Mouse (Mus musculus) c-Kit-positive CD71-positive TER-119-negative erythroid progenitor cells, embryonic 14.5 days (primary cell): Measurements from ENCODE around the gene Tnrc18.
A peak's percentile ranks its signal among the peaks of the same experiment; 100 is the strongest.

Source experiments
- DNase-seq: peaks from one replicate; pipeline ENCODE4 v3.0.0-alpha.2; 2013; ENCODE audit warnings: low read depth

Tnrc18 gene

GRCm38 (mm10) chr5:142718486-142718885 lies 99.0 kb downstream of the Tnrc18 start:
- no peak for DNase-seq

GRCm38 (mm10) chr5:142718037-142718436 lies 99.4 kb downstream of the Tnrc18 start:
- peak; percentile 52 for DNase-seq

DNA sequence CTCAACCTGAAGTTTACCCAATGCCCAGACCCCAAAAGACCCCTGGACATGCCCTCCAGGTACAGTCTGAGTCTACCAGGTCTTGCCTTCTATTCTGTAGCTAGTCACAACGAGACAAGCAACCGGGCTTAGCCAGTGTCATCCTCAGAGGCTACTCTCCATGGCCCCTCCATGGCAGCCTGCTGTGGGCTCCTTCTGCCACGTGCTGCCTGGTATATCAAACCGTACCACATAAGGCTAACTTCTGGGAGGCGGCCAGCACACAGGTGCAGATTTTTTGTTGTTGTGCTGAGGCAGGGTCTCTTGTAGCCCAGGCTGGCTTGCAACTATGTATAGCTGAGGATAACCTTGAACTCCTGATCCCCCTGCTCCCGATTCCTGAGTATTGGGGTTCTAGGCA lies 101.4 kb downstream of the Tnrc18 start:
- DNase-seq: no peak

DNA sequence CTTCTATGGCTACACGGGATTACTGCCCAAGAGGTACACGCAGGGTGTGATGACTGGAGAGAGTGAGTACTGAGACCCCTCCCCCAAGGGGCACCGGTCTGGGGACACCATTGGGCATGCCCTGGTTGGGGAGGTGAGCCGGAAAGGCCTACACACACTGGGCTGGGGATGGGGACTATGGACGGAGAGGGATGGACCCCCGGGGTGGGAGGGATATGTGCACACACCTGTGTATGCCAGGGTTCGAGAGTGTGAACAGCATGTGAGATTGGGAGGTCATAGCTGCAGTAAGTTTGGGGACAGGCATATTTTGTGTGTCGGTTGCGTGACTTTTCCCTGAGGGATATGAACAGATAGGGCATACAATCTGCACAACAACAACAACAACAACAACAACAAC lies 102.4 kb downstream of the Tnrc18 start:
- no peak for DNase-seq

GRCm38 (mm10) chr5:142713966-142714365 lies 103.5 kb downstream of the Tnrc18 start:
- no peak for DNase-seq

- no peak for DNase-seq
Observed at GRCm38 (mm10) chr5:142712373-142712772, 105.1 kb downstream of the Tnrc18 start.

DNA sequence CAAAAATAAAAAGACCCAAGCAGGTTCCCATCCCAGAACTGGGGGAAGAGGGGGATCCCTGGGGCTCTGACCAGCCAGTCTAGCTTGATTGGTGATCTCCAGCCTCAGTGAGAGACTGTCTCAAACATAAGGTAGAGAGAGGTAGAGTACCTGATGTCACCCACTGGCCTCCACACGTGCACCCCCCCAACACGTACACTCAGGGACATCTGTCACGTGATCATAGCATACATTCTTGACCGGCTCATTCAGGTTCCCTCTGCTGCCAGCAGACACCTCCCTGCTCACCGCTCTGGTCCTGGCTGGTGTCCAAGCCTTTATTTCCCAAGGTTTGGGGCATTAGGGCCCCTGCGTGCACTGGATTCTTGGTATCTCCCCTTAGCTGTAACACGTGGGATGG lies 108.0 kb downstream of the Tnrc18 start:
- no peak for DNase-seq

- DNase-seq: no peak
Observed at GRCm38 (mm10) chr5:142707709-142708108, 109.8 kb downstream of the Tnrc18 start.

DNA sequence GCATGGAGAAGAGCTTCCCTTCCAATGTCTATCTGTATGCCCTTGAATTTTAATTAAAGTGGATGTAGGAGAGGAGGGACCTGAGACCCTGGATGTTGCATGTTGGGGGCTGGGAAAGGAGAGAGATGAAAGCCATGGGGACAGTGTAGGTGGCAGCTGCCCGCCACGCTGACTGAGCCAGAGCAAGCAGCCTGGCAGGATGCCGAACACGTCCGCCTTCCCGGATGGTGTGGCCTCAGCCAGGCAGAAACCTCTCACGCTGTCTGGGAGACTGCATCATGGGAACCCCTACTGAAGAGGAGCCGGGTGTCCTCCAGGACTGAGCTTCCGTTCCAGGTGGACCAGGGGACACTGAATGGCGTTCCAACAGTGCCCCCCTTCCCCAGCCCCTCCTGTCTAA lies 113.9 kb downstream of the Tnrc18 start:
- DNase-seq: no peak

DNA sequence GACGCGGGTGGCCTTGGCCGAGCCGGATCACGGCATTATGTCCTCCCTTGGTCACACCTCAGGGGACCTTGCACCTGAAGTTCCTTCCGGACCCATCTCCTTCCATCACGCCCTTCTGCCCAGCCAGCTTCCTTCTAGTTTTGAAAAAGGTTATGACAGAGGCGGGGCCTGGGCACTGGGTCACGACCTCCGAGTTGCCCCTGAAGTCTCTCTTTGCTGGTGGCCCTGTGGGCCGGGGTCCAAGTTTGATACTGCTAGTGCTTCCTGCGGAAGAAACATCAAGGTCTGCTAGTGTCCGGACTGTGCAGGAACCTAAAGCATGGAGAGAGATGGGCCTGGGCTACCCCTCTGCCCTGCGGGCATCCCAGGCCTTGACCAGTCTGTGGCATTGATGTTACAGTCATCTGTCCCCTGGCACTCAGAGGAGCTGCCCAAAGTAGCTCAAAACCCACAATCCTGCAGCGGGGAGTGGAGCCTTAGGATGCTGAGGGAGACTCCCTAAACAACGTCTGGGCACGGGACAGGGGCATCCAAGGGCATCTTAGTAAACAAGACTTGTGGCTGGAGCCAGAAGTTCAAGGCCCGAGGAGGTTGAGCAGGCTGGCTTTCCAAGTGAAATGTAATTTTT lies 114.8 kb downstream of the Tnrc18 start:
- DNase-seq: no peak

- DNase-seq: no peak
Observed at GRCm38 (mm10) chr5:142701651-142702510, 115.6 kb downstream of the Tnrc18 start.

DNA sequence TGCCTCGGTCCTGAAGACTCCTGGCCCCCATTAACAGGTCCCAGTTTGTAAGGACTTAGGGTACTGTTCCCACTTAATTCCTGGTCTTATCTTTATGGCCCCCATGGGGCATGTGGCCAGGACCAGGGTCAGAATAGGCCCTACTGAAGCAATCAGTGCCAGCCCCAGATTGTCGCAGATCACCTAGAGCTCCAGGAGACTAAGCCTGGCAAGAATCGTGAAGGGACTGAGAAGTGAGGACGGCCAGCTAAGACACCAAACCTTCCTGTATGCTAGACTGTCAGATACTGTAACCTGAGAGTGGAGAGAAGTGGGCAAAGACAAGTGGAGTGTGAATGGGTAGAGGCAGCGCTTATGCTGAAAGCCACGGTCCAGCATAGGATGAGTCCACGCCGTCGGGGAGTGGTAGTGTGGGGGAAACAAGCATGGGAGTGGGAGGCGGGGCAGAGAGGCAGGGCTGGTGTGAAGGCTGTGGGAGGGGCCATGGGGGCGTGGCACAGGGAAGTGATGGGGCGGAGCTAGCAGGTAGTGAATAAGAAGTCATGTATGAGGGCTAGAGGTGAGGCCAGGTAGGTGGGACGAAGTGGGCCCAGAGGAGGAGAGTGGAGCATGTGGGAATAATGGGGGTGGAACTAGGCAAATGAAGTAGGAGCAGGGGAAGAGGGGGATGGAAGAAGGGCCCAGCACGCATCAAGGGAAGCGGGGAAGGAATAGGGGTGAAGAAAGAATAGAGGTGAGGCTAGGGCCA lies 116.4 kb downstream of the Tnrc18 start:
- DNase-seq: no peak

DNA sequence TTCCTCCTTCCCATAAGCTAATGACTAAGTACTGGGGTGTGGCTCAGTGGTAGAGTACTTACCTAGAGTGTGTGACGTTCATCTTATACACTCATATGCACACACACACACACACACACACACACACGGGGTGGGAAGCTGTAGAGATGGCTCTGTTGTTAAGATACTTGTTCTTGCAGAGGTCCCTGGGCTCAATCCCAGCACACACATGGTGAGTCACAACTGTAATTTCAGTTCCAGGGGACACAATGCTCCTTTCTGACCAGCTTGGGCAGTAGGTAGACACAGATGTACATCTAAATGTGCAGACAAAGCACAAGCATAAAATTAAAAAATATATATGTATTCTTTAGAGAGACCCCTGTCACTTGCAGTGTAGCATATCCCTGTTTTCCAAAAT lies 119.7 kb downstream of the Tnrc18 start:
- no peak for DNase-seq

GRCm38 (mm10) chr5:142696865-142697264 lies 120.6 kb downstream of the Tnrc18 start:
- DNase-seq: no peak

DNA sequence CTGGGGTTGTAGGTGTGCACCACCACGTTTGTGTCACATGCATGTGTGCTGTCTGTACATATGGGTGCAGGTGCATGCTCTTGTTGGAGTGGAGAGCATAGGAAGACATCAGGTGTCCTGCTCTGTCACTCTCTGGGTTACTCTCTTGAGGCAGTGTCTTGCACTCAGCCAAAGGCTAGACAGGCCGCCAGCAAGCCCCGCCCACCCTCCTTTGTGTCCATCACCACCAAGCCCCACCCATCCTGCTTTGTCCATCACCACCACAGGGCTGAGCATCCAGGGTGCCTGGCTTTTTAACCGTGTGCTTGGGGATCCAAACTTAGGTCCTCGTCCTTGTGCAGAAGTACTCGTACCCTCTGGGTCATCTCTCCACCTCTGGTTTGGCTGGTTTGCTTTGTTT lies 121.2 kb downstream of the Tnrc18 start:
- no peak for DNase-seq

- DNase-seq: peak; percentile 44
Observed at GRCm38 (mm10) chr5:142694627-142695340, 122.7 kb downstream of the Tnrc18 start.

DNA sequence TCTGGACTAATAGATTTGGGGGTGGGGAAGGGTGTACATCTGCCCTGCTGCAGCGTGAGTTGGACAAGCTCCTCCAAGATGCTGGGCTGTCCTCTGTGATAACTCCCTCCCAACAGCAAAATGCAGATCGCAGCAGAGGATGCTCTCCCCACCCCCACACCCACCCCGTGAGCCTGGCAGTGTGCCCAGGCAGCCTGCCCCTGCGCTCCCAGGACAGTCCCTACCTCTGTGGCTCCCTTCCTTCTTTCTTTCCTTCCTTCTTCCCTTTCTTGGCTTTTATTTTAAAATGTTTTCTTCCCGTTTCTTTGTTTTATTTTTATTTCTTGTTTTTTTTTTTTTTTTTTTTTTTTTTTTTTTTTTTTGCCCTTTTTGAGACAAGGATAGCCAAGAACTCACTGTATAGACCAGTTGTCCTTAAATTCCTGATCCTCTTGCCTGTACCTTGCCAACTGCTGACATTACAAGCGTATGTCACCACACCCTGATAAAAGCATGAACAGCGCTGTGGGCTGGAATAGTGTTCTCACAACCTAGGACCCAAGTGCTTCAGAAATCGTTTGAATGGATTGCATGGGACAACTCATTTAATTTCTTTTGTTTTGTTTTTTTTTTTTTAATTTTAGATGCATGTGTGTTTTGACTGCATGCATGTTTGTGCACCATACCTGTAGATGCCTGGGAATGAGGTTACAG lies 123.6 kb downstream of the Tnrc18 start:
- no peak for DNase-seq

DNA sequence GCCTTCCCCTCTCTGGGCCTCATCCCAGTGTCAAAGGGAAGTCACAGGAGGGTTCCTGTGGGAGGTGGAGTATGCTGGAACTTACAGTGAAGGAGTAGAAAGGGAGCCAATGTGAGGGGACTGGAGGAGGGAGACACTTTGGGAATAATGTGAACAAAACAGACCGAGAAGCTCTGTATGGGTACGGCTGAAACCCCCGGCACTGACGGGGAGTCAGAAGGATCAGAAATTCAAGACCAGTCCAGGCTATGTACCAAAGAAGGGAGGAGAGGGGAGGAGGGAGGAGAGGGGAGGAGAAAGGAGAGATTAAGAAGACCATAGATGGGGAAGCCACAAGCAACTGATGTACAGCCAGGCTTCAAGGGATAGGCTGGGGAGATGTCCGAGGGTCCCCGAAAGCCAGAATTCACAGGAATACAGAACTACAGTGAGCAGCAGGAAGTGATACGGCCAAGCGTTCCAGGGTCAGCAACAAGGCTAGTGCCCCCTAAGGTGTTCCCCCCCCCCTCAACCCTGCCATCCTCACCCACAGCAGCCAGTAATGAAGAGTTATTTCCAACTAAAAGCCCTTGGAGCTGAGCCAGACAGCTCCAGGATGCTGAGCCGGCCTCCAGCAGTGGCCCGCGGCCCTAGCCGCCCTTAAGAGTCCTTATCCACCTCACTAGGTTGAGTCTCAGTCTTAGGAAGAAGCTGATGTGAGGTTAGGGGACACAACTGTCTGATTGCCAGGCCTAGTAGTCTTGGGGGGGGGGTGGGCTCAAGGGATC lies 124.3 kb downstream of the Tnrc18 start:
- no peak for DNase-seq

DNA sequence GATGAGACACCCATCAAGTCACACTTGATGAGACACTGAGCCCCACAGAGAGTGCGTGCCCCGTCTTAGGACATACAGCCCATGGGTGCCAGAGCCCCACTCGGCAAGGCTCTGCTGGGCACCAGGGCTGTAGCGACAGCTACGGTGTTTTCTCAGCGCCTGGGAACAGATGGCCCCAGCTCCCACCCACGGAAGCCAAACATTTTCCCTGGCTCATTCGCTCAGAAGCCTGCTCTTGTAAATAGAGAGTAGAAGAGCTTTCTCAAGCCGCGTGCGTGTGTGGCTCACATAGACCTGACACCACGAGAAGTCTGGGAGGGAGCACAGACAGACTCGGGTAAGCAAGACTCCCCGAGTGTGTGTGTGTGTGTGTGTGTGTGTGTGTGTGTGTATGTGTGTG lies 125.2 kb downstream of the Tnrc18 start, which contains the start of gene Slc29a4:
Slc29a4 (plus strand) TSS at position 265 of the 400 bp plus-strand sequence.
- DNase-seq: no peak

GRCm38 (mm10) chr5:142690343-142690742 lies 127.1 kb downstream of the Tnrc18 start:
- no peak for DNase-seq

DNA sequence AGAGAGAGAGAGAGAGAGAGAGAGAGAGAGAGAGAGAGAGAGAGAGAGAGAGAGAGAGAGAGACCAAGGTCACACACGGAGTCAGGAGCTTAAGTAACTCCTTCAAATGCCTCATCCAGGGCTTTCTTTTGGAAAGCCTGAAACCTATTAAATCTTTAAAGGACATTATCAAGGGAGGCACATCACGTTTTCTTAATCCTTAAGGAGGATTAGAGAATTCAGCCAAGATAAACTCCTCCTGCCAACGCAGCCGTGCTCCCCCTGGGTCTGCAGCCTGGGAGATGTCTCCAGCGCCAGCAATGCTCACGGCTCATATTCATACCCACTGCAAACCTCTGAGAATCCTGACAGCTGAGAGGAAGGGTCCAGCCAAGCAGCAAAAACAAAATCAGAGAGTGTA lies 128.6 kb downstream of the Tnrc18 start:
- DNase-seq: no peak
